Mouse (Mus musculus): ENCODE data around the gene Sod1. TPM values are rescaled to one million over a fixed set of nuclear protein-coding genes. Genes with fewer than 3 reads are reported as not detected.
"Not testable (repeated sequence)": the region's sequence is repeated elsewhere in the genome, so short reads cannot be mapped to it uniquely, and the experiment has no call there.

Sod1 gene
- polyA plus RNA-seq, 1 experiment: 497 TPM

GRCm38 (mm10) chr16:90203226-90203962, 17.2 kb upstream of the Sod1 start:
- H3K4me3 ChIP-seq (ENCODE audit: insufficient read depth, low read depth, low read length): no peak overlapping the region
- 87% methylated on average over 6 of the region's 6 CpGs for WGBS
- TF ChIP-seq POLR2A (IDR thresholded peaks at IDR 0.05; ENCODE audit: insufficient read depth, low read depth, low read length) (no peak), CTCF (IDR thresholded peaks at IDR 0.05; ENCODE audit: insufficient read depth, low read depth, low read length) (no peak)
- H3K27ac ChIP-seq (ENCODE audit: insufficient read depth, low read depth, low read length): no peak overlapping the region
- H3K4me1 ChIP-seq (ENCODE audit: control insufficient read depth, insufficient read depth, low read length): peaks cover 6% of the 10 kb centered on the region; the same call in 1 of the 2 replicates

- Histone ChIP-seq H3K4me3 (ENCODE audit: insufficient read depth, low read depth, low read length) (no peak overlapping the region), H3K27ac (ENCODE audit: insufficient read depth, low read depth, low read length) (no peak overlapping the region), H3K4me1 (ENCODE audit: control insufficient read depth, insufficient read depth, low read length) (peaks cover 6% of the 10 kb centered on the region; the same call in 1 of the 2 replicates)
- WGBS: 98% methylated on average over 2 of the region's 2 CpGs
- no peak for TF ChIP-seq POLR2A (IDR thresholded peaks at IDR 0.05; ENCODE audit: insufficient read depth, low read depth, low read length)
These were observed 15.7 kb upstream of the Sod1 start for GRCm38 (mm10) chr16:90204868-90205267.

- 86% methylated on average over 3 of the region's 3 CpGs for WGBS
- H3K27ac ChIP-seq (ENCODE audit: insufficient read depth, low read depth, low read length): no peak overlapping the region
- no peak overlapping the region for H3K4me3 ChIP-seq (ENCODE audit: insufficient read depth, low read depth, low read length)
- no peaks in the 10 kb centered on the region for H3K4me1 ChIP-seq (ENCODE audit: control insufficient read depth, insufficient read depth, low read length)
- no peak for TF ChIP-seq POLR2A (IDR thresholded peaks at IDR 0.05; ENCODE audit: insufficient read depth, low read depth, low read length)
- no peak for TF ChIP-seq CTCF (IDR thresholded peaks at IDR 0.05; ENCODE audit: insufficient read depth, low read depth, low read length)
These were observed 11.6 kb upstream of the Sod1 start for GRCm38 (mm10) chr16:90208996-90209395.

- WGBS: 83% methylated on average over 10 of the region's 10 CpGs
- no peak for TF ChIP-seq POLR2A (IDR thresholded peaks at IDR 0.05; ENCODE audit: insufficient read depth, low read depth, low read length)
- no peak for TF ChIP-seq CTCF (IDR thresholded peaks at IDR 0.05; ENCODE audit: insufficient read depth, low read depth, low read length)
- Histone ChIP-seq H3K27ac (ENCODE audit: insufficient read depth, low read depth, low read length) (no peak overlapping the region), H3K4me1 (ENCODE audit: control insufficient read depth, insufficient read depth, low read length) (no peaks in the 10 kb centered on the region), H3K4me3 (ENCODE audit: insufficient read depth, low read depth, low read length) (no peak overlapping the region)
These were observed 9.8 kb upstream of the Sod1 start for GRCm38 (mm10) chr16:90210717-90211116.

GRCm38 (mm10) chr16:90211767-90212166, 8.8 kb upstream of the Sod1 start:
- WGBS: 85% methylated on average over 8 of the region's 8 CpGs
- Histone ChIP-seq H3K4me1 (ENCODE audit: control insufficient read depth, insufficient read depth, low read length) (no peaks in the 10 kb centered on the region), H3K4me3 (ENCODE audit: insufficient read depth, low read depth, low read length) (no peak overlapping the region), H3K27ac (ENCODE audit: insufficient read depth, low read depth, low read length) (no peak overlapping the region)
- TF ChIP-seq POLR2A (IDR thresholded peaks at IDR 0.05; ENCODE audit: insufficient read depth, low read depth, low read length) (no peak), CTCF (IDR thresholded peaks at IDR 0.05; ENCODE audit: insufficient read depth, low read depth, low read length) (no peak)

GRCm38 (mm10) chr16:90213477-90214339, 6.8 kb upstream of the Sod1 start:
- Histone ChIP-seq H3K27ac (ENCODE audit: insufficient read depth, low read depth, low read length) (no peak overlapping the region), H3K4me1 (ENCODE audit: control insufficient read depth, insufficient read depth, low read length) (no peaks in the 10 kb centered on the region), H3K4me3 (ENCODE audit: insufficient read depth, low read depth, low read length) (no peak overlapping the region)
- WGBS: 85% methylated on average over 12 of the region's 12 CpGs
- TF ChIP-seq CTCF (IDR thresholded peaks at IDR 0.05; ENCODE audit: insufficient read depth, low read depth, low read length): no peak
- TF ChIP-seq POLR2A (IDR thresholded peaks at IDR 0.05; ENCODE audit: insufficient read depth, low read depth, low read length): no peak

GRCm38 (mm10) chr16:90214731-90215565, 5.6 kb upstream of the Sod1 start:
- Histone ChIP-seq H3K4me1 (ENCODE audit: control insufficient read depth, insufficient read depth, low read length) (no peaks in the 10 kb centered on the region), H3K4me3 (ENCODE audit: insufficient read depth, low read depth, low read length) (no peak overlapping the region), H3K27ac (ENCODE audit: insufficient read depth, low read depth, low read length) (no peak overlapping the region)
- 92% methylated on average over 11 of the region's 11 CpGs for WGBS
- no peak for TF ChIP-seq POLR2A (IDR thresholded peaks at IDR 0.05; ENCODE audit: insufficient read depth, low read depth, low read length)
- TF ChIP-seq CTCF (IDR thresholded peaks at IDR 0.05; ENCODE audit: insufficient read depth, low read depth, low read length): no peak

- not testable (repeated sequence) for H3K4me1 ChIP-seq (ENCODE audit: control insufficient read depth, insufficient read depth, low read length); H3K4me3 ChIP-seq (ENCODE audit: insufficient read depth, low read depth, low read length); H3K27ac ChIP-seq (ENCODE audit: insufficient read depth, low read depth, low read length)
- 92% methylated on average over 5 of the region's 5 CpGs for WGBS
These were observed 4.7 kb upstream of the Sod1 start for GRCm38 (mm10) chr16:90215879-90216278.
